Comparison of ENCODE assay signal across 20 mouse cellular contexts in genomic region chr6:17977165-17977564, GRCm38 (mm10). TPM values are rescaled to one million over a fixed set of nuclear protein-coding genes. Genes with fewer than 3 reads are reported as not detected.
"Had no signal": no experiment of that assay in that cellular context is flagged by ENCODE, and none has a peak within 500 bp of the region (broad histone marks: within the 10 kb centered on the region; RNA-seq: fewer than 3 reads in every experiment).

No protein-coding gene starts in this region.

- H3K4me3 ChIP-seq: liver, embryonic 15.5 days; lung, embryonic 15.5 days; midbrain, embryonic 13.5 days; myocyte; neural tube, embryonic 13.5 days; neural tube, embryonic 15.5 days; stomach, embryonic 15.5 days had no signal

- H3K9me3 ChIP-seq: liver, embryonic 15.5 days; lung, embryonic 15.5 days; midbrain, embryonic 13.5 days; neural tube, embryonic 13.5 days; neural tube, embryonic 15.5 days; stomach, embryonic 15.5 days had no signal

- DNase-seq: liver, postnatal 0 days; lung, adult 2 months; lung, postnatal 14 days; lung, postnatal 4 days; retina, postnatal 1 day; right cerebral cortex, adult 18-20 months; thymus, adult 2 months; thymus, postnatal 25 days; thymus, postnatal 4 days had no signal

- H3K27me3 ChIP-seq: liver, embryonic 15.5 days; lung, embryonic 15.5 days; midbrain, embryonic 13.5 days; neural tube, embryonic 13.5 days; neural tube, embryonic 15.5 days; stomach, embryonic 15.5 days had no signal

- H3K9ac ChIP-seq: liver, embryonic 15.5 days; liver, postnatal 0 days; lung, embryonic 15.5 days; midbrain, embryonic 13.5 days; neural tube, embryonic 13.5 days; neural tube, embryonic 15.5 days; stomach, embryonic 15.5 days had no signal

- ATAC-seq: liver, postnatal 0 days; lung, postnatal 0 days; midbrain, embryonic 13.5 days; midbrain, embryonic 16.5 days had no signal

- H3K4me2 ChIP-seq: liver, embryonic 15.5 days; lung, embryonic 15.5 days; midbrain, embryonic 11.5 days; midbrain, embryonic 13.5 days; neural tube, embryonic 13.5 days; neural tube, embryonic 15.5 days; stomach, embryonic 15.5 days had no signal

- H3K36me3 ChIP-seq: liver, embryonic 15.5 days; lung, embryonic 15.5 days; midbrain, embryonic 13.5 days; neural tube, embryonic 13.5 days; neural tube, embryonic 15.5 days; stomach, embryonic 15.5 days had no signal

- H3K27ac ChIP-seq: liver, embryonic 15.5 days; lung, embryonic 15.5 days; midbrain, embryonic 13.5 days; neural tube, embryonic 13.5 days; neural tube, embryonic 15.5 days; stomach, embryonic 15.5 days; stomach, postnatal 0 days had no signal

- H3K4me1 ChIP-seq: liver, embryonic 15.5 days; lung, embryonic 15.5 days; midbrain, embryonic 13.5 days; neural tube, embryonic 13.5 days; neural tube, embryonic 15.5 days; stomach, embryonic 15.5 days had no signal

RNA-seq across cellular contexts. Expression of gene Wnt2, which starts 53.2 kb away (rescaled TPM):
- polyA plus RNA-seq: myocyte had no signal
